In genomic region chr4:45485024-45485423, GRCm38 (mm10) we compare ENCODE assay signal across 17 mouse cellular contexts. TPM values are rescaled to one million over a fixed set of nuclear protein-coding genes. Genes with fewer than 3 reads are reported as not detected.
DNase-seq lines count a peak whose midpoint lies in the region; ATAC-seq and TF ChIP-seq lines count a peak whose summit lies in the region.
"Had no signal": no experiment of that assay in that cellular context is flagged by ENCODE, and none has a peak within 500 bp of the region (broad histone marks: within the 10 kb centered on the region; RNA-seq: fewer than 3 reads in every experiment).

No protein-coding gene starts in this region.

- H3K4me2 ChIP-seq in forebrain, embryonic 13.5 days: no peak overlapping the region
- no peak overlapping the region for H3K4me2 ChIP-seq in heart, embryonic 15.5 days
- no peak overlapping the region for H3K4me2 ChIP-seq in kidney, embryonic 14.5 days (replicated peaks; ENCODE audit: low read depth, low read length)
- H3K4me2 ChIP-seq: limb, embryonic 12.5 days; midbrain, embryonic 12.5 days; neural tube, embryonic 13.5 days had no signal

- no peak for DNase-seq in forebrain, embryonic 10.5 days (ENCODE audit: extremely low spot score, low spot score)
- DNase-seq in heart, adult 8-10 months (ENCODE audit: low spot score): no peak
- DNase-seq in kidney, postnatal 14 days: peak; percentile 44
- DNase-seq: cerebellum, adult 9-11 months; gastrocnemius, postnatal 36 days; kidney, postnatal 10 days had no signal

- H3K27me3 ChIP-seq in forebrain, embryonic 10.5 days (ENCODE audit: poor library complexity, severe bottlenecking): peaks cover 6% of the 10 kb centered on the region; the same call in 1 of the 2 replicates
- no peaks in the 10 kb centered on the region for H3K27me3 ChIP-seq in forebrain, embryonic 13.5 days
- no peaks in the 10 kb centered on the region for H3K27me3 ChIP-seq in heart, embryonic 15.5 days
- H3K27me3 ChIP-seq in kidney, embryonic 14.5 days (ENCODE audit: control insufficient read depth, insufficient read depth, low read length): no peaks in the 10 kb centered on the region
- no peaks in the 10 kb centered on the region for H3K27me3 ChIP-seq in small intestine, adult 2 months (ENCODE audit: control insufficient read depth, insufficient read depth, low read length)

- peaks cover 77% of the 10 kb centered on the region for H3K4me1 ChIP-seq in forebrain, embryonic 10.5 days
- H3K4me1 ChIP-seq in forebrain, embryonic 13.5 days: peaks cover 78% of the 10 kb centered on the region
- peaks cover 94% of the 10 kb centered on the region for H3K4me1 ChIP-seq in heart, embryonic 15.5 days (replicated peaks)
- H3K4me1 ChIP-seq in kidney, embryonic 14.5 days (ENCODE audit: control insufficient read depth, insufficient read depth, low read length): peaks cover 17% of the 10 kb centered on the region
- H3K4me1 ChIP-seq in small intestine, adult 2 months (ENCODE audit: control insufficient read depth, insufficient read depth, insufficient read length, low read length): peaks cover 59% of the 10 kb centered on the region

- no peak overlapping the region for H3K9ac ChIP-seq in forebrain, embryonic 13.5 days
- peak overlapping the region; percentile 23 for H3K9ac ChIP-seq in heart, embryonic 15.5 days
- H3K9ac ChIP-seq in kidney, embryonic 14.5 days (ENCODE audit: low read depth, low read length): no peak overlapping the region
- H3K9ac ChIP-seq: limb, embryonic 12.5 days; midbrain, embryonic 12.5 days; neural tube, embryonic 13.5 days had no signal

- H3K36me3 ChIP-seq in forebrain, embryonic 10.5 days (replicated peaks): peaks cover 25% of the 10 kb centered on the region
- peaks cover 31% of the 10 kb centered on the region; the same call in 1 of the 2 replicates for H3K36me3 ChIP-seq in forebrain, embryonic 13.5 days (ENCODE audit: poor library complexity, severe bottlenecking)
- no peaks in the 10 kb centered on the region; the same call in 1 of the 2 replicates for H3K36me3 ChIP-seq in heart, embryonic 15.5 days
- no peaks in the 10 kb centered on the region for H3K36me3 ChIP-seq in kidney, embryonic 14.5 days (ENCODE audit: control insufficient read depth, insufficient read depth, low read length)
- H3K36me3 ChIP-seq in small intestine, adult 2 months (ENCODE audit: control insufficient read depth, insufficient read depth, low read length): 0 out of 2 replicates have a peak, but pooled peaks cover 3% of the 10 kb centered on the region
- H3K36me3 ChIP-seq: G1E; midbrain, embryonic 12.5 days; neural tube, embryonic 13.5 days had no signal

- no peak for ATAC-seq in forebrain, embryonic 13.5 days
- ATAC-seq in heart, embryonic 15.5 days (replicated peaks; ENCODE audit: insufficient number of reproducible peaks, insufficient read depth, low FRiP score, low read depth): no peak
- no peak for ATAC-seq in kidney, embryonic 14.5 days (ENCODE audit: low FRiP score, low TSS enrichment)
- no peak for ATAC-seq in erythroid progenitor cell, adult 5-6 weeks (replicated peaks; ENCODE audit: low FRiP score, poor library complexity, severe bottlenecking)
- ATAC-seq: CD4-positive, CD25-positive, alpha-beta regulatory T cell, adult 4 months had no signal

- 0 out of 2 replicates have a peak overlapping the region, but pooled peaks have one; percentile 15 for H3K27ac ChIP-seq in forebrain, embryonic 10.5 days
- H3K27ac ChIP-seq in forebrain, embryonic 13.5 days: no peak overlapping the region
- H3K27ac ChIP-seq in heart, embryonic 15.5 days: peak overlapping the region; percentile 86
- no peak overlapping the region for H3K27ac ChIP-seq in kidney, embryonic 14.5 days (ENCODE audit: low read depth, low read length)
- H3K27ac ChIP-seq in small intestine, adult 2 months (ENCODE audit: insufficient read depth, low read depth, low read length): peak overlapping the region; percentile 63
- H3K27ac ChIP-seq: left cerebral cortex, adult 2 months; limb, embryonic 12.5 days; midbrain, embryonic 12.5 days; neural tube, embryonic 13.5 days had no signal

- no peak overlapping the region for H3K4me3 ChIP-seq in forebrain, embryonic 10.5 days
- H3K4me3 ChIP-seq in forebrain, embryonic 13.5 days: no peak overlapping the region
- H3K4me3 ChIP-seq in heart, embryonic 15.5 days: no peak overlapping the region
- H3K4me3 ChIP-seq in kidney, embryonic 14.5 days (ENCODE audit: low read length): no peak overlapping the region
- no peak overlapping the region for H3K4me3 ChIP-seq in small intestine, adult 2 months (ENCODE audit: low read depth, low read length)
- H3K4me3 ChIP-seq: left cerebral cortex, adult 2 months; limb, embryonic 12.5 days; midbrain, embryonic 12.5 days; neural tube, embryonic 13.5 days had no signal

- no peaks in the 10 kb centered on the region for H3K9me3 ChIP-seq in forebrain, embryonic 10.5 days
- no peaks in the 10 kb centered on the region for H3K9me3 ChIP-seq in forebrain, embryonic 13.5 days (replicated peaks)
- no peaks in the 10 kb centered on the region for H3K9me3 ChIP-seq in heart, embryonic 15.5 days (replicated peaks)
- no peaks in the 10 kb centered on the region for H3K9me3 ChIP-seq in kidney, embryonic 14.5 days (ENCODE audit: control insufficient read depth, low read length)
- H3K9me3 ChIP-seq: G1E; limb, embryonic 12.5 days; midbrain, embryonic 12.5 days; neural tube, embryonic 13.5 days had no signal

- 85% methylated on average over 5 of the region's 5 CpGs for WGBS in forebrain, embryonic 10.5 days
- 65% methylated on average over 5 of the region's 5 CpGs for WGBS in forebrain, embryonic 13.5 days
- WGBS in heart, embryonic 15.5 days: 48% methylated on average over 5 of the region's 5 CpGs
- WGBS in kidney, embryonic 14.5 days: 83% methylated on average over 5 of the region's 5 CpGs
- 38% methylated on average over 5 of the region's 5 CpGs for WGBS in small intestine, adult 2 months

- TF ChIP-seq CTCF in small intestine, adult 2 months (IDR thresholded peaks at IDR 0.05; ENCODE audit: extremely low read depth, insufficient read length, insufficient replicate concordance, low read depth, low read length): no peak

- no peak for TF ChIP-seq POLR2A in small intestine, adult 2 months (IDR thresholded peaks at IDR 0.05; ENCODE audit: low read depth, low read length)

RNA-seq across cellular contexts. Expression of gene Shb, which starts 47.2 kb away (rescaled TPM):
- 2.8 and 3.0 TPM in 2 replicates for polyA plus RNA-seq in forebrain, embryonic 10.5 days (2016; fragmentation: Nextera tagmentation; extraction: Ambion mirVana)
- polyA plus RNA-seq in forebrain, embryonic 13.5 days (2015; fragmentation: Nextera tagmentation; extraction: Ambion mirVana): 6.5 and 7.2 TPM in 2 replicates
- 8.6 and 10.7 TPM in 2 replicates for polyA plus RNA-seq in heart, embryonic 15.5 days (2015; fragmentation: Nextera tagmentation; extraction: Ambion mirVana)
- total RNA-seq in heart, adult 8-10 months (2022): 10 to 100 TPM; 23.7 to 44.2 (median 32.3) TPM
- polyA plus RNA-seq in kidney, embryonic 14.5 days (2014; fragmentation: Nextera tagmentation; extraction: Ambion mirVana): 6.0 and 6.1 TPM in 2 replicates
- polyA plus RNA-seq in small intestine, adult 2 months (2012; rRNA removed): 33.0 and 71.5 TPM in 2 replicates
- total RNA-seq in erythroid progenitor cell, adult 5-6 weeks (2015; ENCODE audit: low replicate concordance): 1.3 TPM in 1 of 2 replicates, not detected in the other
- 1.5 and 6.5 TPM in 2 replicates for total RNA-seq in erythroid progenitor cell, adult 5-6 weeks (2017; ENCODE audit: low replicate concordance)
- total RNA-seq: G1E had no signal
- polyA plus RNA-seq: G1E had no signal

Comparison
In these comparisons a context has a peak if more than half of its experiments do, and no peak if none do; other contexts are left out.
1. H3K27ac ChIP-seq: peak in forebrain, embryonic 10.5 days (single experiment), heart, embryonic 15.5 days (single experiment) and small intestine, adult 2 months (single experiment); none in forebrain, embryonic 13.5 days (single experiment) and kidney, embryonic 14.5 days (single experiment).